Mouse (Mus musculus): ENCODE data around the gene Olfr1115.
"Not testable (repeated sequence)": the region's sequence is repeated elsewhere in the genome, so short reads cannot be mapped to it uniquely, and the experiment has no call there.

Gene Olfr1115

GRCm38 (mm10) chr2:87247713-87248112, at the start of gene Olfr1115:
Gene Olfr1115 (plus strand): TSS chr2:87248013.
- DNase-seq = no peak

- DNase-seq = no peak
Measured at GRCm38 (mm10) chr2:87208670-87209069, 39.1 kb upstream of the Olfr1115 start, which contains the start of gene Olfr1113. Gene Olfr1113 (plus strand): TSS chr2:87208970.

- DNase-seq = no peak
Measured at GRCm38 (mm10) chr2:87267234-87267633, 19.4 kb downstream of the Olfr1115 start, which contains the start of gene Olfr1116. Gene Olfr1116 (plus strand): TSS chr2:87267534.

GRCm38 (mm10) chr2:87293977-87294376, 46.2 kb downstream of the Olfr1115 start:
- not testable (repeated sequence) for DNase-seq
